ENCODE assay signal across 21 mouse cellular contexts in genomic region chr19:57141756-57142461, GRCm38 (mm10).
DNase-seq lines count a peak whose midpoint lies in the region; ATAC-seq and TF ChIP-seq lines count a peak whose summit lies in the region.
"Had no signal": no experiment of that assay in that cellular context is flagged by ENCODE, and none has a peak within 500 bp of the region (broad histone marks: within the 10 kb centered on the region; RNA-seq: fewer than 3 reads in every experiment).

No protein-coding gene starts in this region.

- H3K27me3 ChIP-seq in kidney, embryonic 14.5 days (ENCODE audit: control insufficient read depth, insufficient read depth, low read length) = no peaks in the 10 kb centered on the region
- H3K27me3 ChIP-seq: heart, embryonic 12.5 days had no signal

- H3K27ac ChIP-seq in kidney, embryonic 14.5 days (ENCODE audit: low read depth, low read length) = no peak overlapping the region
- no peak overlapping the region for H3K27ac ChIP-seq in ES-E14 (ENCODE audit: insufficient read depth, low read depth, low read length, poor library complexity, severe bottlenecking)
- H3K27ac ChIP-seq: embryonic facial prominence, embryonic 10.5 days; forebrain, embryonic 10.5 days; hindbrain, embryonic 14.5 days had no signal

- ATAC-seq in kidney, embryonic 14.5 days (ENCODE audit: low FRiP score, low TSS enrichment) = peak; percentile 56; the same call in 1 of the 2 replicates
- ATAC-seq in activated CD4-positive, CD25-positive, alpha-beta regulatory T cell, adult 4 months = no peak
- ATAC-seq: forebrain, embryonic 14.5 days; intestine, embryonic 16.5 days had no signal

- H3K4me3 ChIP-seq in kidney, embryonic 14.5 days (ENCODE audit: low read length) = no peak overlapping the region
- no peak overlapping the region; a peak in 1 of 4 replicates for H3K4me3 ChIP-seq in ES-E14 (ENCODE audit: insufficient read depth in 1 of 2, low read depth in 1 of 2, low read length in 2 of 2, poor library complexity in 1 of 2, severe bottlenecking in 1 of 2)
- H3K4me3 ChIP-seq: embryonic facial prominence, embryonic 10.5 days; forebrain, embryonic 10.5 days; heart, embryonic 12.5 days had no signal

- 60% methylated on average over 10 of the region's 10 CpGs for WGBS in kidney, embryonic 14.5 days

- H3K4me1 ChIP-seq in kidney, embryonic 14.5 days (ENCODE audit: control insufficient read depth, insufficient read depth, low read length) = peaks cover 5% of the 10 kb centered on the region; the same call in 1 of the 2 replicates
- peaks cover 0 to 16% of the 10 kb centered on the region in 2 experiments; a peak in 2 of 4 replicates for H3K4me1 ChIP-seq in ES-E14 (ENCODE audit: control insufficient read depth in 2 of 2, insufficient read depth in 2 of 2, low read length in 2 of 2, poor library complexity in 1 of 2)

- DNase-seq in heart, adult 11 months = peak; percentile 94
- no peak for DNase-seq in heart, postnatal 4 days
- no peak for DNase-seq in kidney, postnatal 10 days
- DNase-seq in ES-E14 (ENCODE audit: low read depth, low spot score) = peak; percentile 28
- peak; percentile 66 for DNase-seq in fat pad, adult 2 months (ENCODE audit: extremely low read depth, low read depth, low spot score)
- DNase-seq in embryo, embryonic 10 days (ENCODE audit: low spot score) = no peak
- DNase-seq: adrenal gland, postnatal 10 days; cerebellum, adult 18-20 months; cerebellum, adult 9-11 months; cerebellum, postnatal 36 days; gastrocnemius, postnatal 14 days; kidney, adult 2 months; kidney, postnatal 14 days had no signal

- no peaks in the 10 kb centered on the region for H3K36me3 ChIP-seq in kidney, embryonic 14.5 days (ENCODE audit: control insufficient read depth, insufficient read depth, low read length)
- no peaks in the 10 kb centered on the region for H3K36me3 ChIP-seq in ES-E14 (ENCODE audit: control insufficient read depth, insufficient read depth, low read length, poor library complexity, severe bottlenecking)
- H3K36me3 ChIP-seq: embryonic facial prominence, embryonic 10.5 days; forebrain, embryonic 10.5 days had no signal

- H3K9ac ChIP-seq in kidney, embryonic 14.5 days (ENCODE audit: low read depth, low read length) = no peak overlapping the region
- no peak overlapping the region for H3K9ac ChIP-seq in ES-E14 (ENCODE audit: insufficient read depth, low read depth, low read length, poor library complexity, severe bottlenecking)
- H3K9ac ChIP-seq: heart, embryonic 12.5 days; hindbrain, embryonic 14.5 days had no signal

- no peaks in the 10 kb centered on the region for H3K9me3 ChIP-seq in kidney, embryonic 14.5 days (ENCODE audit: control insufficient read depth, low read length)
- no peaks in the 10 kb centered on the region for H3K9me3 ChIP-seq in ES-E14 (ENCODE audit: control insufficient read depth, insufficient read depth, low read depth, low read length)
- H3K9me3 ChIP-seq: embryonic facial prominence, embryonic 10.5 days; forebrain, embryonic 10.5 days; heart, embryonic 12.5 days had no signal

- no peak overlapping the region for H3K4me2 ChIP-seq in kidney, embryonic 14.5 days (replicated peaks; ENCODE audit: low read depth, low read length)
- H3K4me2 ChIP-seq: heart, embryonic 12.5 days; hindbrain, embryonic 14.5 days had no signal

- in situ Hi-C loops in ES-E14 (cut with MboI; ENCODE audit: low sequenced_read_pairs in 2 of 2, unreplicated experiment in 2 of 2) = no loop called here

TF ChIP-seq in ES-E14, 5 proteins besides CTCF, POLR2A, EP300 and RAD21:
- TF ChIP-seq ZNF384 (IDR thresholded peaks at IDR 0.05; ENCODE audit: low read depth, low read length) (no peak), CHD2 (IDR thresholded peaks at IDR 0.05; ENCODE audit: low read depth, low read length) (no peak), ZC3H11A (IDR thresholded peaks at IDR 0.05; ENCODE audit: borderline replicate concordance, low read depth, low read length) (no peak), MAFK (IDR thresholded peaks at IDR 0.05; ENCODE audit: insufficient read depth, low read depth, low read length) (no peak), HCFC1 (IDR thresholded peaks at IDR 0.05; ENCODE audit: borderline replicate concordance, insufficient read depth, low read length) (no peak)

Comparison
In these comparisons a context has a peak if more than half of its experiments do, and no peak if none do; other contexts are left out.
1. DNase-seq: peak in heart, adult 11 months (single experiment), ES-E14 (single experiment) and fat pad, adult 2 months (single experiment); none in heart, postnatal 4 days (single experiment), kidney, postnatal 10 days (single experiment) and embryo, embryonic 10 days (single experiment).